Mouse (Mus musculus) kidney, adult 10 weeks (tissue): ENCODE data around the gene Ascl2. TPM values are rescaled to one million over a fixed set of nuclear protein-coding genes. Genes with fewer than 3 reads are reported as not detected.

Experiments used
- polyA plus RNA-seq: library from polyadenylated mRNA; stranded (reverse); fragments of 350-450 nt; fragmentation: Illumina TruSeq; extraction: RNeasy Lipid Tissue Mini Kit (QIAGEN cat#74804); gene quantifications from one replicate; pipeline ENCODE4 v1.2.3, GENCODE M21; 2014; ENCODE audit warnings: low read depth, low replicate concordance

The Ascl2 gene
- polyA plus RNA-seq, result not detected

GRCm38 (mm10) chr7:142968809-142969511, at the start of gene Ascl2:
TSS of gene Ascl2 (minus strand) at chr7:142969264.

GRCm38 (mm10) chr7:143004727-143005343, 35.8 kb upstream of the Ascl2 start, which contains the start of gene Tspan32:
TSS of gene Tspan32 (plus strand) at chr7:143005046.

GRCm38 (mm10) chr7:142931028-142931427, 38.0 kb downstream of the Ascl2 start, which contains the start of gene Th:
TSS of gene Th (minus strand) at chr7:142931128.

Other genes with a start within 250 kb of the Ascl2 start
- gene Ins2, start 225.9 kb downstream of the Ascl2 start, polyA plus RNA-seq, result not detected
- gene Th, start 38.1 kb downstream of the Ascl2 start, polyA plus RNA-seq, result not detected
- 0.36 TPM for gene Tspan32, start 35.8 kb upstream of the Ascl2 start, polyA plus RNA-seq
- gene Cd81, start 83.5 kb upstream of the Ascl2 start, polyA plus RNA-seq, result 122 TPM
- gene Tssc4, start 100.0 kb upstream of the Ascl2 start, polyA plus RNA-seq, result 0.73 TPM
- not detected for gene Trpm5, start 125.4 kb upstream of the Ascl2 start, polyA plus RNA-seq
- 8.7 TPM for gene Kcnq1, start 137.1 kb upstream of the Ascl2 start, polyA plus RNA-seq